Mouse (Mus musculus) CH12.LX (cell line): ENCODE data around the gene Clmp. TPM values are rescaled to one million over a fixed set of nuclear protein-coding genes. Genes with fewer than 3 reads are reported as not detected.

ENCODE experiments used
- DNase-seq: peaks from one replicate; pipeline ENCODE4 v3.0.0-alpha.2; 2013; ENCODE audit errors: extremely low read depth
- H3K27ac ChIP-seq: 2 replicates; pipeline ENCODE4 v1.5.1; 2012; ENCODE audit warnings: low read depth, mild to moderate bottlenecking, control low read depth, moderate library complexity; ENCODE audit not compliant: insufficient read depth
- H3K27me3 ChIP-seq: replicated peaks from 2 replicates; pipeline ENCODE3; 2012; ENCODE audit warnings: inconsistent platforms
- H3K36me3 ChIP-seq, 2 experiments: replicated peaks in 1 of 2; 2 replicates each; pipeline versions ENCODE3 to v1.6.1; 2012; ENCODE audit warnings: inconsistent platforms in 1 of 2, low read length in 1 of 2, mild to moderate bottlenecking in 1 of 2, mixed read lengths in 1 of 2, moderate library complexity in 1 of 2; ENCODE audit not compliant: control insufficient read depth in 1 of 2, insufficient read depth in 1 of 2
- H3K4me1 ChIP-seq, 2 experiments: 2 replicates each; pipeline ENCODE4 v1.6.1; 2012; ENCODE audit warnings: inconsistent platforms in 1 of 2, moderate library complexity in 1 of 2; ENCODE audit not compliant: insufficient read depth in 2 of 2, control insufficient read depth in 1 of 2
- H3K4me2 ChIP-seq: 2 replicates; pipeline ENCODE4 v1.6.1; 2012; ENCODE audit warnings: low read depth, mild to moderate bottlenecking, control low read depth; ENCODE audit not compliant: poor library complexity, insufficient read depth, severe bottlenecking
- H3K4me3 ChIP-seq, 3 experiments: fragments of 150-350 bp in 1 of 3; sonication (generic) in 1 of 3; replicated peaks in 1 of 3; 2 replicates each; pipeline versions ENCODE3 to v1.5.1; 2011 to 2012; ENCODE audit warnings: low read depth in 2 of 3, low read length in 2 of 3, mild to moderate bottlenecking in 2 of 3, moderate library complexity in 2 of 3, control low read depth in 1 of 3, improper control_type of control experiment in 1 of 3, inconsistent platforms in 1 of 3, mixed read lengths in 1 of 3; ENCODE audit not compliant: poor library complexity in 1 of 3
- H3K79me2 ChIP-seq: replicated peaks from 2 replicates; pipeline ENCODE4 v1.6.1; 2012; ENCODE audit warnings: mild to moderate bottlenecking, moderate library complexity; ENCODE audit not compliant: control insufficient read depth, poor library complexity, insufficient read depth, severe bottlenecking; ENCODE audit errors: extremely low read depth
- H3K9ac ChIP-seq: 2 replicates; pipeline ENCODE4 v1.6.1; 2012; ENCODE audit warnings: low read depth, mild to moderate bottlenecking, control low read depth, moderate library complexity; ENCODE audit not compliant: insufficient read depth
- H3K9me3 ChIP-seq: replicated peaks from 2 replicates; pipeline ENCODE3; 2012; ENCODE audit warnings: low read length, inconsistent platforms, mixed read lengths
- BHLHE40 ChIP-seq: IDR thresholded peaks from 2 replicates; pipeline ENCODE4 v1.6.1; 2011; ENCODE audit warnings: mild to moderate bottlenecking, low read depth, low read length, improper control_type of control experiment
- CHD1 ChIP-seq: IDR thresholded peaks from 2 replicates; pipeline ENCODE4 v1.6.1; 2012; ENCODE audit warnings: low read depth, low read length, improper control_type of control experiment, inconsistent platforms
- CTCF ChIP-seq, 2 experiments: IDR thresholded peaks in 1 of 2; conservative IDR thresholded peaks in 1 of 2; 2 replicates each; pipeline ENCODE4 v1.5.1; 2011 to 2012; ENCODE audit warnings: low read depth in 2 of 2, low read length in 2 of 2, improper control_type of control experiment in 1 of 2, inconsistent platforms in 1 of 2, mild to moderate bottlenecking in 1 of 2, moderate library complexity in 1 of 2
- E2F4 ChIP-seq: IDR thresholded peaks from 2 replicates; pipeline ENCODE4 v1.6.1; 2011; ENCODE audit warnings: low read depth, low read length, improper control_type of control experiment; ENCODE audit not compliant: insufficient replicate concordance
- ELF1 ChIP-seq: IDR thresholded peaks from 2 replicates; pipeline ENCODE4 v1.6.1; 2014; ENCODE audit warnings: low read depth, mild to moderate bottlenecking, inconsistent platforms, low read length, improper control_type of control experiment
- ETS1 ChIP-seq: conservative IDR thresholded peaks from 2 replicates; pipeline ENCODE4 v1.6.1; 2012; ENCODE audit warnings: low read depth, mild to moderate bottlenecking, inconsistent platforms, low read length, improper control_type of control experiment, moderate library complexity
- GABPA ChIP-seq: IDR thresholded peaks from 2 replicates; pipeline ENCODE4 v1.6.1; 2012; ENCODE audit warnings: low read depth, low read length, improper control_type of control experiment, inconsistent platforms; ENCODE audit not compliant: insufficient replicate concordance
- JUN ChIP-seq: IDR thresholded peaks from 2 replicates; pipeline ENCODE4 v1.6.1; 2011; ENCODE audit warnings: low read depth, mild to moderate bottlenecking, low read length, improper control_type of control experiment, moderate library complexity; ENCODE audit not compliant: insufficient read depth
- KAT2A ChIP-seq: IDR thresholded peaks from 2 replicates; pipeline ENCODE4 v1.6.1; 2012; ENCODE audit warnings: low read length, improper control_type of control experiment, inconsistent platforms; ENCODE audit not compliant: insufficient replicate concordance
- MAX ChIP-seq: IDR thresholded peaks from 2 replicates; pipeline ENCODE4 v1.6.1; 2011; ENCODE audit warnings: low read length, improper control_type of control experiment
- MAZ ChIP-seq: IDR thresholded peaks from 2 replicates; pipeline ENCODE4 v1.6.1; 2012; ENCODE audit warnings: low read depth, mild to moderate bottlenecking, inconsistent platforms, low read length, improper control_type of control experiment, moderate library complexity
- MXI1 ChIP-seq: IDR thresholded peaks from 2 replicates; pipeline ENCODE4 v1.6.1; 2011; ENCODE audit warnings: mild to moderate bottlenecking, low read depth, low read length, improper control_type of control experiment
- MYC ChIP-seq: IDR thresholded peaks from 2 replicates; pipeline ENCODE4 v1.6.1; 2011; ENCODE audit warnings: low read depth, mild to moderate bottlenecking, improper control_type of control experiment, low read length
- NELFE ChIP-seq: IDR thresholded peaks from 2 replicates; pipeline ENCODE4 v1.6.1; 2011; ENCODE audit warnings: low read depth, low read length, improper control_type of control experiment
- NRF1 ChIP-seq: IDR thresholded peaks from 2 replicates; pipeline ENCODE4 v1.6.1; 2014; ENCODE audit warnings: low read depth, mild to moderate bottlenecking, inconsistent platforms, low read length, improper control_type of control experiment, moderate library complexity
- POLR2AphosphoS2 ChIP-seq: IDR thresholded peaks from 2 replicates; pipeline ENCODE4 v1.6.1; 2011; ENCODE audit warnings: low read depth, low read length, improper control_type of control experiment
- RAD21 ChIP-seq: IDR thresholded peaks from 2 replicates; pipeline ENCODE4 v1.6.1; 2011; ENCODE audit warnings: low read depth, mild to moderate bottlenecking, low read length, improper control_type of control experiment, moderate library complexity
- RCOR1 ChIP-seq: conservative IDR thresholded peaks from 2 replicates; pipeline ENCODE4 v1.6.1; 2012; ENCODE audit warnings: low read depth, mild to moderate bottlenecking, inconsistent platforms, low read length, improper control_type of control experiment
- SMC3 ChIP-seq: IDR thresholded peaks from 2 replicates; pipeline ENCODE4 v1.6.1; 2011; ENCODE audit warnings: low read depth, low read length, improper control_type of control experiment
- TCF12 ChIP-seq: IDR thresholded peaks from 2 replicates; pipeline ENCODE4 v1.6.1; 2014; ENCODE audit warnings: low read depth, mild to moderate bottlenecking, inconsistent platforms, low read length, improper control_type of control experiment
- USF1 ChIP-seq: IDR thresholded peaks from 2 replicates; pipeline ENCODE4 v1.6.1; 2014; ENCODE audit warnings: low read depth, mild to moderate bottlenecking, inconsistent platforms, low read length, improper control_type of control experiment
- ZC3H11A ChIP-seq: IDR thresholded peaks from 2 replicates; pipeline ENCODE4 v1.6.1; 2012; ENCODE audit warnings: low read depth, mild to moderate bottlenecking, inconsistent platforms, low read length, improper control_type of control experiment
- ZMIZ1 ChIP-seq: IDR thresholded peaks from 2 replicates; pipeline ENCODE4 v1.6.1; 2012; ENCODE audit warnings: low read depth, mild to moderate bottlenecking, inconsistent platforms, low read length, improper control_type of control experiment
- dilution Hi-C: fragments of 300-500 bp; cut with MboI; formaldehyde crosslinking; loops from 2 replicates; pipeline ENCODE4 v1.14.3; 2020; ENCODE audit warnings: low sequenced_read_pairs; ENCODE audit not compliant: extremely low pct_unique_long_range_greater_than_20kb, extremely low pct_ligation_motif_present
- in situ Hi-C: fragments of 300-500 bp; cut with MboI; formaldehyde crosslinking; loops from 3 replicates; pipeline ENCODE4 v1.14.3; 2019; ENCODE audit warnings: low sequenced_read_pairs, low pct_ligation_motif_present, low pct_unique_long_range_greater_than_20kb, mixed read lengths
- polyA plus RNA-seq: library from polyadenylated mRNA; unstranded; fragments of >175 nt; gene quantifications from 2 replicates; pipeline ENCODE4 v1.2.1, GENCODE M21; 2012; ENCODE audit warnings: low read depth; ENCODE audit not compliant: insufficient read length
- total RNA-seq, 2 experiments: library from RNA; depleted of rRNA; stranded (reverse); fragments of 300-350 nt in 1 of 2; fragments of >200 nt in 1 of 2; gene quantifications; 2 replicates each; pipeline ENCODE4 v1.2.3; 2012 to 2014

The Clmp gene
- total and polyA plus RNA-seq, 3 experiments = not detected

- no peak overlapping the region for H3K27ac ChIP-seq
- DNase-seq = no peak
- no peak overlapping the region for H3K4me2 ChIP-seq
- H3K36me3 ChIP-seq = no peaks in the 10 kb centered on the region
- no peaks in the 10 kb centered on the region for H3K9me3 ChIP-seq
- peaks cover 2 to 34% of the 10 kb centered on the region in 2 experiments; a peak in 3 of 4 replicates for H3K4me1 ChIP-seq
- no peak overlapping the region for H3K4me3 ChIP-seq
- no peak overlapping the region for H3K9ac ChIP-seq
- H3K27me3 ChIP-seq = no peaks in the 10 kb centered on the region
- TF ChIP-seq BHLHE40 (no peak), MXI1 (no peak), ETS1 (no peak), POLR2AphosphoS2 (no peak), TCF12 (no peak), E2F4 (no peak), MAX (no peak), KAT2A (no peak), CTCF (conservative IDR thresholded peaks at IDR 0.05 in 1 of 2, IDR thresholded peaks at IDR 0.05 in 1 of 2; ENCODE audit: low read depth in 2 of 2, low read length in 2 of 2) (no peak), SMC3 (no peak)
- dilution Hi-C loops = no loop called here
- in situ Hi-C loops = no loop called here
- H3K79me2 ChIP-seq = no peaks in the 10 kb centered on the region
Measured at GRCm38 (mm10) chr9:40678653-40679052, 7.1 kb upstream of the Clmp start.

DNA sequence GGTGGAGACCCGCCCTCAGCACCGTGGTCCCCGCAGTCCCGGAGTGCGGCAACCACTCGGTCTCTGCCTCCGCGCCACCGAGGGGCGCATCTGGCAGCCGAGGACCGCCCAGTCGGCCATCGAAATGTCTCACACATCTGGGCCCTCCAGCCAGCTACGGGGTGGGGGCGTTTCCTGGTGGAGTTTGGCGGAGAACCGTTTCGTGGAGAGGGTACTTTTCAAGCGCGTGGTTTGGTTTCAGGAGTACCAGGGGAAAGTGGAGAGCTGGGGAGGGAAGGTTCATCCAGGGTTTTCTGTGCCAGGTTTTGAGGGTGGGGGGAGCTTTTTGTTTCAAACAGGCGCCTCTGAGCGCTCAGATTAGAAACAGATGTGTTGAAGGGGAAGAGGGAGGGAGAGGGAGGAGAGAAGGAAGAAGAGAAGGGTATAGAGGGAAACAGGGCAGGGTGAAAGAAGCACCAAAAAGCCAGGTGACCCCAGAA, 698 bp downstream of the Clmp start:
- H3K4me1 ChIP-seq = no peaks in the 10 kb centered on the region
- peaks cover 2% of the 10 kb centered on the region for H3K27me3 ChIP-seq
- TF ChIP-seq ETS1 (no peak), GABPA (no peak), RAD21 (no peak), RCOR1 (no peak), MAZ (no peak), CHD1 (no peak), MYC (no peak), MXI1 (no peak), TCF12 (no peak), ELF1 (no peak), NRF1 (no peak), NELFE (no peak), POLR2AphosphoS2 (no peak), ZMIZ1 (no peak), JUN (no peak), ZC3H11A (no peak), USF1 (no peak)
- TF ChIP-seq, all 38 proteins: peak for 0
- Histone ChIP-seq H3K79me2 (no peaks in the 10 kb centered on the region), H3K4me2 (no peak overlapping the region), H3K9ac (no peak overlapping the region), H3K27ac (no peak overlapping the region), H3K36me3 (no peaks in the 10 kb centered on the region), H3K9me3 (no peaks in the 10 kb centered on the region), H3K4me3 (no peak overlapping the region)
- in situ Hi-C loops = no loop called here
- DNase-seq = no peak
- dilution Hi-C loops = no loop called here
